Mouse (Mus musculus) intestine, embryonic 16.5 days (tissue): Measurements from ENCODE around the gene Gna15. TPM values are rescaled to one million over a fixed set of nuclear protein-coding genes. Genes with fewer than 3 reads are reported as not detected.

Experiments
- ATAC-seq: fragments of 200-750 bp; cut with Nextera tagmentation; 2 replicates; pipeline ENCODE4 v1.8.0; 2017; ENCODE audit warnings: moderate TSS enrichment, moderate library complexity
- H3K27ac ChIP-seq: fragments of 300-500 bp; sonication (generic); 2 replicates; pipeline ENCODE4 v1.5.1; 2014; ENCODE audit warnings: mild to moderate bottlenecking, low read length
- H3K27me3 ChIP-seq: fragments of 300-500 bp; sonication (generic); replicated peaks from 2 replicates; pipeline ENCODE4 v1.6.1; 2014; ENCODE audit warnings: low read length, control low read depth, mixed read lengths; ENCODE audit not compliant: control insufficient read depth, insufficient read depth
- H3K36me3 ChIP-seq: fragments of 300-500 bp; sonication (generic); 2 replicates; pipeline ENCODE4 v1.6.1; 2014; ENCODE audit warnings: low read length, control low read depth; ENCODE audit not compliant: control insufficient read depth, insufficient read depth
- H3K4me1 ChIP-seq: fragments of 300-500 bp; sonication (generic); 2 replicates; pipeline ENCODE4 v1.6.1; 2014; ENCODE audit warnings: low read length, control low read depth, mixed read lengths; ENCODE audit not compliant: control insufficient read depth, insufficient read depth
- H3K4me2 ChIP-seq: fragments of 300-500 bp; sonication (generic); 2 replicates; pipeline ENCODE4 v1.6.1; 2014; ENCODE audit warnings: low read depth, low read length, control low read depth
- H3K4me3 ChIP-seq: fragments of 300-500 bp; sonication (generic); 2 replicates; pipeline ENCODE4 v1.5.1; 2014; ENCODE audit warnings: mild to moderate bottlenecking, low read length
- H3K9ac ChIP-seq: fragments of 300-500 bp; sonication (generic); 2 replicates; pipeline ENCODE4 v1.6.1; 2014; ENCODE audit warnings: low read depth, low read length
- H3K9me3 ChIP-seq: fragments of 300-500 bp; sonication (generic); 2 replicates; pipeline ENCODE4 v1.6.1; 2016; ENCODE audit warnings: low read length, control low read depth; ENCODE audit not compliant: control insufficient read depth
- WGBS: fragments of 180-500 bp; shearing (Covaris S2); extraction: QIAGEN DNeasy Blood & Tissue Kit; methylation state at CpG from one replicate; pipeline ENCODE4 v1.1.7; 2014; 5-methylcytosine and 5-hydroxymethylcytosine counted together
- polyA plus RNA-seq: library from polyadenylated mRNA; unstranded; fragments of >200 nt; fragmentation: Nextera tagmentation; extraction: Ambion mirVana; gene quantifications from 2 replicates; pipeline ENCODE4 v1.2.1, GENCODE M21; 2015

Gna15 gene
- polyA plus RNA-seq, 1 experiment from 2014 or later, result 1.5 TPM

DNA sequence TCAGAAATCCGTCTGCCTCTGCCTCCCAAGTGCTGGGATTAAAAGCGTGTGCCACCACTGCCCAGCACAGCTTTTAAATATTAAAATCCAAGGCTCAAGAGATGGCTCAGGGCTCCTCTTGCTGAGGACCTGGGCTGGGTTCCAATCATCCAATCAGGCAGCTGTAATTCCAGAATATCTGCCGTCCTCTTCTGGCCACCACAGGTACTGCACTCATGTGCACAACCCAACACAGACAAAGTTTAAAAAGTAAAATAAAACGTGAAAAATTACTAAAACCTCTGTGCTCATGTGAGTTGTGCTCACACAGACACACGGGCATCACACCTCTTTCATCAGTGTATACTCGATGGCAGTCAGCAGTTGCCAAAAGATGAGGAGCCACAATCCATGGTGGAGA lies 12.7 kb upstream of the Gna15 start:
- Histone ChIP-seq H3K9me3 (no peaks in the 10 kb centered on the region), H3K9ac (no peak overlapping the region), H3K36me3 (peaks cover 18% of the 10 kb centered on the region; the same call in 1 of the 2 replicates), H3K4me3 (no peak overlapping the region), H3K27me3 (no peaks in the 10 kb centered on the region), H3K4me2 (no peak overlapping the region), H3K27ac (no peak overlapping the region), H3K4me1 (peaks cover 28% of the 10 kb centered on the region)
- WGBS, result 78% methylated on average over 6 of the region's 6 CpGs
- no peak for ATAC-seq

DNA sequence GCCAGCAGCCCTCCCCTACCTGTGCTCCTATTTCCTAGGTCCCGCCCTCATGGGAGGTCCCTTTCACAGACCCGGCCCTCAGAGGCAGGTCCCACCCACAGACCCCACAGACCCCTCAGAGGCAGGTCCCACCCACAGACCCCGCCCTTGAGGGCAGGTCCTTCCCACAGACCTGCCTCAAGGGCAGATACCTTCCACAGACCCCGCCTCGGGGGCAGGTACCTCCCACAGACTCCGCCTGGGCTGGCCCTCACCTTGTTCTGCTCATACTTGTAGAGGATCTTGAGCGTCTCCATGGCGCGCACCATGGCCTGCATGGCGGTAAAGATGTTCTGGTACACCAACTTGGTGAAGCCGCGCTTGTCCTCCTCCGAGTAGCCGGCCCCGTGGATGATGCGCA lies 10.8 kb upstream of the Gna15 start:
- Histone ChIP-seq H3K36me3 (peaks cover 20% of the 10 kb centered on the region), H3K9me3 (no peaks in the 10 kb centered on the region), H3K4me1 (peaks cover 13% of the 10 kb centered on the region), H3K27ac (no peak overlapping the region), H3K4me3 (no peak overlapping the region), H3K9ac (no peak overlapping the region), H3K4me2 (no peak overlapping the region), H3K27me3 (no peaks in the 10 kb centered on the region)
- WGBS, result 51% methylated on average over 16 of the region's 16 CpGs
- peak; percentile 37 for ATAC-seq

DNA sequence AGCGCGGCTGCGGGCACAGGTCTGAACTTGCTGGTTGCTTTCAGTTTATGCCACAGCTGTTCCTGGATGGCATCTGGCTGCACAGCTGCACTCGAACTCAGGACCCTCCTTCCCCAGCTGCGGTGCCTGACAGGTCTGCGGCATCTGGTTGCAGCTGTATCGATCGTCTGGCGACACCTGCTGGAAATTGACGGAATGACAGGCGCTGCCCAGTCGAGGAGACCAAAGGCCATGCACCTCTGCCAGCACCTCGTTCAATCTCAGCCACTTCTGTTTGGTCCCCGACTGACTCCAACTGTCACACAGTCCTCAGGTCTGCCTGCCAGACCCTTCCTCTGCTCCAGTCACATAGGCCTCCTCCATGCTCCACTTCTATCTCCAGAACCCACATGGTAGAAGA lies 2.8 kb upstream of the Gna15 start:
- no peak overlapping the region for H3K4me3 ChIP-seq

GRCm38 (mm10) chr10:81525017-81525694 lies 1.1 kb upstream of the Gna15 start:
- Histone ChIP-seq H3K4me1 (peaks cover 11% of the 10 kb centered on the region), H3K27me3 (no peaks in the 10 kb centered on the region), H3K9me3 (no peaks in the 10 kb centered on the region), H3K9ac (no peak overlapping the region), H3K27ac (no peak overlapping the region), H3K36me3 (peaks cover 13% of the 10 kb centered on the region), H3K4me2 (no peak overlapping the region), H3K4me3 (no peak overlapping the region)
- no peak for ATAC-seq
- 51% methylated on average over 12 of the region's 13 CpGs for WGBS

More for the DNA sequence above, 2.8 kb upstream of the Gna15 start:
- Histone ChIP-seq H3K9ac (no peak overlapping the region), H3K4me2 (no peak overlapping the region), H3K36me3 (peaks cover 20% of the 10 kb centered on the region), H3K4me1 (peaks cover 11% of the 10 kb centered on the region), H3K9me3 (no peaks in the 10 kb centered on the region), H3K27me3 (no peaks in the 10 kb centered on the region), H3K27ac (no peak overlapping the region)
- WGBS, result 11% methylated on average over 14 of the region's 14 CpGs
- peak; percentile 10; the same call in 1 of the 2 replicates for ATAC-seq

- Histone ChIP-seq H3K9me3 (no peaks in the 10 kb centered on the region), H3K4me2 (peak overlapping the region; percentile 6; the same call in 1 of the 2 replicates), H3K4me1 (peaks cover 11% of the 10 kb centered on the region), H3K27me3 (no peaks in the 10 kb centered on the region), H3K27ac (peak overlapping the region; percentile 54; the same call in 1 of the 2 replicates), H3K4me3 (peak overlapping the region; percentile 19; the same call in 1 of the 2 replicates), H3K36me3 (no peaks in the 10 kb centered on the region), H3K9ac (peak overlapping the region; percentile 51; the same call in 1 of the 2 replicates)
- no peak for ATAC-seq
- WGBS, result 19% methylated on average over 19 of the region's 19 CpGs
Observed at GRCm38 (mm10) chr10:81523570-81523969, 455 bp downstream of the Gna15 start.

DNA sequence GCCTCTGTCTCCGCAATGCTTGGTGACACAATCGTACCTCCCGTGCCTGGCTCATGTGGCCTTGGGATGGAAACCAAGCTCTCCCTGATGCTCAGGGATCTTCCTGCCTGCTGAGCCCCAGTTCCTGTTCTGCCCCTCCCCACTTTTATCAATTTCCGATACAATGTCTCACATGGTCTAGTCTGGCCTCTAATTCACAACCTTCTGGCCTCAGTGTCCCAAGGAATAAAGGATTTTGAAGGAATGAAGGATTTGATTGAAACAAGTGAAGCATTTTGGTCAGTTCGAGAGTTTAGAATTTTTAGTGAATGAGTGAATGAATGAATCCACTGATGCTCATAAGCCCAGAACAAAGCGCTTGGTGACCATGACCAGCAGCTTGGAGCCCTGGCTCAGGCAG lies 883 bp downstream of the Gna15 start:
- no peak for ATAC-seq
- peaks cover 11% of the 10 kb centered on the region for H3K4me1 ChIP-seq
- H3K9me3 ChIP-seq, result no peaks in the 10 kb centered on the region
- H3K27me3 ChIP-seq, result no peaks in the 10 kb centered on the region
- H3K36me3 ChIP-seq, result no peaks in the 10 kb centered on the region
- H3K9ac ChIP-seq, result 0 out of 2 replicates have a peak overlapping the region, but pooled peaks have one; percentile 51
- H3K4me2 ChIP-seq, result 0 out of 2 replicates have a peak overlapping the region, but pooled peaks have one; percentile 6
- no peak overlapping the region for H3K4me3 ChIP-seq
- WGBS, result 72% methylated on average over 6 of the region's 6 CpGs
- no peak overlapping the region for H3K27ac ChIP-seq

DNA sequence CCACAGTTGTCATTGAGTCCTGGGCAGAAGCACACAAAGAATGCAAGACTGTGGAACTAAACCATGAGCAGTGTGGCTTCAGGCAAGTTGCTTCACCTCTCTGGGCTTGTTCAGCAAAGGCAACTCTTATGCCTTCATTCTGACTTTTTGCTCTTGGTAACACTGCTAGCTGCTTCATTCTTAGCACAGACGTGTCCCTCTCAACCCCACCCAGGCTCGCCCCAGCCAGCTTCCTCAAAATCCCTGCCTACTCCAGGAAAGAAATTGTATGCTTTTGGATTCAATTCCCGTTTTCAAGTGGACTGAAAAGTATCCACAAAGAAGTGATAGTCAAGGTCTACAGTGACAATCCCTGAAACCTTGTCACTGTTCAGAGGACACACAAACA lies 4.1 kb downstream of the Gna15 start:
- Histone ChIP-seq H3K4me2 (no peak overlapping the region), H3K9me3 (no peaks in the 10 kb centered on the region), H3K4me3 (no peak overlapping the region), H3K27ac (no peak overlapping the region), H3K36me3 (no peaks in the 10 kb centered on the region), H3K9ac (no peak overlapping the region), H3K4me1 (peaks cover 11% of the 10 kb centered on the region), H3K27me3 (no peaks in the 10 kb centered on the region)
- no peak for ATAC-seq
- 61% methylated on average over 3 of the region's 3 CpGs for WGBS

GRCm38 (mm10) chr10:81519227-81519977 lies 4.6 kb downstream of the Gna15 start:
- no peak overlapping the region for H3K4me3 ChIP-seq
- H3K36me3 ChIP-seq, result no peaks in the 10 kb centered on the region
- WGBS, result 74% methylated on average over 6 of the region's 6 CpGs
- H3K27me3 ChIP-seq, result no peaks in the 10 kb centered on the region
- H3K9ac ChIP-seq, result no peak overlapping the region
- H3K27ac ChIP-seq, result no peak overlapping the region
- H3K9me3 ChIP-seq, result no peaks in the 10 kb centered on the region
- peaks cover 11% of the 10 kb centered on the region for H3K4me1 ChIP-seq
- H3K4me2 ChIP-seq, result no peak overlapping the region
- ATAC-seq, result no peak

GRCm38 (mm10) chr10:81518546-81518945 lies 5.5 kb downstream of the Gna15 start:
- H3K4me3 ChIP-seq, result no peak overlapping the region
- H3K36me3 ChIP-seq, result no peaks in the 10 kb centered on the region
- H3K9ac ChIP-seq, result no peak overlapping the region
- H3K27ac ChIP-seq, result no peak overlapping the region
- 23% methylated on average over 4 of the region's 4 CpGs for WGBS
- H3K4me1 ChIP-seq, result peaks cover 2% of the 10 kb centered on the region; the same call in 1 of the 2 replicates
- peak; percentile 62 for ATAC-seq
- no peaks in the 10 kb centered on the region for H3K27me3 ChIP-seq
- no peak overlapping the region for H3K4me2 ChIP-seq
- 0 out of 2 replicates have a peak, but pooled peaks cover 5% of the 10 kb centered on the region for H3K9me3 ChIP-seq
